8 mouse cellular contexts compared by ENCODE assay signal in the genomic region with DNA sequence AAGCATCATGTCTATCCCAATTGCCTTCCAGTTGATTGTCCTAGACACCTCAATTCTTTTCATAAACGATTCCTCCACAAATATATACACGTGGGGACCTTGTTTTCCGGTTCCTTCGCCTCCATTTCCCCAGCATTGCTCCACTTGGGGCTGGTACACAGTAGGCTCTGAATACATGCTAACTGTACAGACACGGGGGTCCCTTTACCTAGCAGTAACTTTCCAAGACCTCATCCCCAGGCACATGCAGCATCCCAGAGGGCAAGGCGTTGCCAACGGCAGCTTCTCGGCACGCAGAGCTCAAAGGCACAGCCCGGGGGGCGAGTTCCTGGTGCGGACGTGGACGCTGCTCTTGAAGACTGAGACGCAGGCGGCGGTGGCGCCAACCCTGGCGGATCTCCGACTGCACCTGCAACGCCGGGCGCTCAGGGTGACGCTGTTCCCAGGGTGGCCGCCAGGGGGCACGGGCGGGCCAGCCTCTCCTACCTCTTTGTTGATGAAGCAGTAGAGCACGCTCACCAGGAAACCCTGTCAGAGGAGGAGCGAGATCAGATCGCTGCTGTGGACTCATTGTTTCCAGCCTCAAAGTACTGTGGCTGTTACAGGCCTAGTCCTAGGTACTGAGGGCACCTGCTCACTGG. TPM values are rescaled to one million over a fixed set of nuclear protein-coding genes. Genes with fewer than 3 reads are reported as not detected.
DNase-seq lines count a peak whose midpoint lies in the region; ATAC-seq lines count a peak whose summit lies in the region.

No protein-coding gene starts in this region.

- H3K4me3 ChIP-seq in intestine, embryonic 16.5 days (ENCODE audit: low read length): peak overlapping the region; percentile 19; the same call in 1 of the 2 replicates
- H3K4me3 ChIP-seq in midbrain, embryonic 11.5 days (ENCODE audit: low read depth, low read length): no peak overlapping the region

- intact Hi-C loops in gastrocnemius, postnatal 36 days (cut with DNase I): loop anchor here (2.0 to 5.0 kb wide), 2 partner anchors 16 to 50 kb away; no protein-coding TSS in a partner anchor
- intact Hi-C loops in left cerebral cortex, postnatal 36 days (cut with DNase I): no loop called here

- H3K27ac ChIP-seq in intestine, embryonic 16.5 days (ENCODE audit: low read length): no peak overlapping the region
- peak overlapping the region; percentile 20; the same call in 1 of the 2 replicates for H3K27ac ChIP-seq in midbrain, embryonic 11.5 days (ENCODE audit: low read depth, low read length)

- WGBS in intestine, embryonic 16.5 days: 5% methylated on average over 30 of the region's 30 CpGs
- WGBS in midbrain, embryonic 11.5 days: 6% methylated on average over 28 of the region's 30 CpGs

- no peaks in the 10 kb centered on the region for H3K9me3 ChIP-seq in intestine, embryonic 16.5 days (ENCODE audit: control insufficient read depth, low read length)
- H3K9me3 ChIP-seq in midbrain, embryonic 11.5 days (ENCODE audit: control insufficient read depth, low read length): no peaks in the 10 kb centered on the region

- H3K27me3 ChIP-seq in intestine, embryonic 16.5 days (replicated peaks; ENCODE audit: control insufficient read depth, insufficient read depth, low read length): no peaks in the 10 kb centered on the region; the same call in 1 of the 2 replicates
- H3K27me3 ChIP-seq in midbrain, embryonic 11.5 days (ENCODE audit: control insufficient read depth, insufficient read depth, low read length): peaks cover 13% of the 10 kb centered on the region

- H3K9ac ChIP-seq in intestine, embryonic 16.5 days (ENCODE audit: low read depth, low read length): peak overlapping the region; percentile 52
- peak overlapping the region; percentile 59 for H3K9ac ChIP-seq in midbrain, embryonic 11.5 days (ENCODE audit: low read length)

- DNase-seq in adrenal gland, adult (ENCODE audit: inconsistent age in 2 of 2, low spot score in 1 of 2): peak; percentile 91 to 97
- DNase-seq in embryo, embryonic 11 days: peak; percentile 85
- DNase-seq in gastrocnemius, postnatal 36 days: peak; percentile 87 to 88
- DNase-seq in left cerebral cortex, postnatal 36 days (ENCODE audit: low spot score in 2 of 2): peak; percentile 93
- peak; percentile 99 for DNase-seq in midbrain, embryonic 11.5 days (ENCODE audit: low spot score, missing footprints)
- DNase-seq in right cerebral cortex, postnatal 4 days: peak; percentile 95
- no peak for DNase-seq in adipocyte (ENCODE audit: low spot score)

- H3K36me3 ChIP-seq in intestine, embryonic 16.5 days (ENCODE audit: control insufficient read depth, insufficient read depth, low read length): no peaks in the 10 kb centered on the region
- H3K36me3 ChIP-seq in midbrain, embryonic 11.5 days (ENCODE audit: control insufficient read depth, insufficient read depth, low read length): peaks cover 3% of the 10 kb centered on the region; the same call in 1 of the 2 replicates

- peak overlapping the region; percentile 34; the same call in 1 of the 2 replicates for H3K4me2 ChIP-seq in intestine, embryonic 16.5 days (ENCODE audit: low read depth, low read length)
- peak overlapping the region; percentile 36 for H3K4me2 ChIP-seq in midbrain, embryonic 11.5 days

- peaks cover 33% of the 10 kb centered on the region for H3K4me1 ChIP-seq in intestine, embryonic 16.5 days (ENCODE audit: control insufficient read depth, insufficient read depth, low read length)
- H3K4me1 ChIP-seq in midbrain, embryonic 11.5 days (ENCODE audit: control insufficient read depth, insufficient read depth, low read length): peaks cover 4% of the 10 kb centered on the region

- peak; percentile 65 for ATAC-seq in intestine, embryonic 16.5 days
- ATAC-seq in midbrain, embryonic 11.5 days (ENCODE audit: low FRiP score): peak; percentile 74

RNA-seq across cellular contexts. Expression of gene Snrpd2, which starts 7.8 kb away (rescaled TPM):
- total RNA-seq in gastrocnemius, postnatal 36 days (2021): 10 to 100 TPM; 47.3 to 49.9 TPM
- 119 and 132 TPM in 2 replicates for polyA plus RNA-seq in intestine, embryonic 16.5 days (2015; fragmentation: Nextera tagmentation; extraction: Ambion mirVana)
- 10 to 100 TPM; 70.3 to 76.0 TPM for total RNA-seq in left cerebral cortex, postnatal 36 days (2021)
- 156 and 160 TPM in 2 replicates for polyA plus RNA-seq in midbrain, embryonic 11.5 days (2014; fragmentation: Nextera tagmentation; extraction: Ambion mirVana)

RNA-seq across cellular contexts. Expression of gene Qpctl, which starts 8.2 kb away (rescaled TPM):
- total RNA-seq in gastrocnemius, postnatal 36 days (2021): 1 to 10 TPM; 1.5 to 2.0 TPM
- polyA plus RNA-seq in intestine, embryonic 16.5 days (2015; fragmentation: Nextera tagmentation; extraction: Ambion mirVana): 10.5 and 11.1 TPM in 2 replicates
- 10 to 100 TPM; 14.6 to 17.3 TPM for total RNA-seq in left cerebral cortex, postnatal 36 days (2021)
- 10.7 and 11.4 TPM in 2 replicates for polyA plus RNA-seq in midbrain, embryonic 11.5 days (2014; fragmentation: Nextera tagmentation; extraction: Ambion mirVana)

RNA-seq across cellular contexts. Expression of gene Gipr, which starts 8.6 kb away (rescaled TPM):
- total RNA-seq in gastrocnemius, postnatal 36 days (2021): not detected
- polyA plus RNA-seq in intestine, embryonic 16.5 days (2015; fragmentation: Nextera tagmentation; extraction: Ambion mirVana): 3.1 and 3.6 TPM in 2 replicates
- total RNA-seq in left cerebral cortex, postnatal 36 days (2021): 1 to 10 TPM in 1 of 2 experiments, under 1 TPM in 1; 0.89 to 2.6 TPM
- polyA plus RNA-seq in midbrain, embryonic 11.5 days (2014; fragmentation: Nextera tagmentation; extraction: Ambion mirVana): 0.58 and 0.75 TPM in 2 replicates

RNA-seq across cellular contexts. Expression of gene Eml2, which starts 18.9 kb away (rescaled TPM):
- total RNA-seq in gastrocnemius, postnatal 36 days (2021): 1 to 10 TPM; 9.6 to 10.0 TPM
- polyA plus RNA-seq in intestine, embryonic 16.5 days (2015; fragmentation: Nextera tagmentation; extraction: Ambion mirVana): 7.1 and 8.4 TPM in 2 replicates
- 100 to 1,000 TPM; 124 to 156 TPM for total RNA-seq in left cerebral cortex, postnatal 36 days (2021)
- 1.5 and 1.9 TPM in 2 replicates for polyA plus RNA-seq in midbrain, embryonic 11.5 days (2014; fragmentation: Nextera tagmentation; extraction: Ambion mirVana)

RNA-seq across cellular contexts. Expression of gene Fbxo46, which starts 37.6 kb away (rescaled TPM):
- 1 to 10 TPM; 2.0 to 2.8 TPM for total RNA-seq in gastrocnemius, postnatal 36 days (2021)
- polyA plus RNA-seq in intestine, embryonic 16.5 days (2015; fragmentation: Nextera tagmentation; extraction: Ambion mirVana): 10.8 and 11.0 TPM in 2 replicates
- total RNA-seq in left cerebral cortex, postnatal 36 days (2021): 10 to 100 TPM; 14.0 to 14.3 TPM
- polyA plus RNA-seq in midbrain, embryonic 11.5 days (2014; fragmentation: Nextera tagmentation; extraction: Ambion mirVana): 9.4 and 9.5 TPM in 2 replicates

Comparison
In these comparisons a context has a peak if more than half of its experiments do, and no peak if none do; other contexts are left out.
1. RNA of gene Qpctl, which starts 8.2 kb away (total RNA-seq): 14.6 to 17.3 TPM in left cerebral cortex, postnatal 36 days; 1.5 to 2.0 TPM in gastrocnemius, postnatal 36 days; every median in the first group is over 4 times any median in the second.